Mouse (Mus musculus) forebrain, embryonic 16.5 days (tissue): ENCODE data around the gene Mindy1. TPM values are rescaled to one million over a fixed set of nuclear protein-coding genes. Genes with fewer than 3 reads are reported as not detected.
"Not testable (repeated sequence)": the region's sequence is repeated elsewhere in the genome, so short reads cannot be mapped to it uniquely, and the experiment has no call there.

ENCODE experiments used
- ATAC-seq: fragments of 200-750 bp; cut with Nextera tagmentation; 2 replicates; pipeline ENCODE4 v1.8.0; 2017; ENCODE audit warnings: mild to moderate bottlenecking, moderate library complexity
- H3K27ac ChIP-seq: fragments of 300-500 bp; sonication (generic); 2 replicates; pipeline ENCODE4 v1.5.1; 2014; ENCODE audit warnings: low read length, control low read depth
- H3K27me3 ChIP-seq: fragments of 300-500 bp; sonication (generic); replicated peaks from 2 replicates; pipeline ENCODE4 v1.6.1; 2014; ENCODE audit warnings: low read length; ENCODE audit not compliant: control insufficient read depth, insufficient read depth
- H3K36me3 ChIP-seq: fragments of 300-500 bp; sonication (generic); 2 replicates; pipeline ENCODE4 v1.6.1; 2014; ENCODE audit not compliant: control insufficient read depth, insufficient read depth
- H3K4me1 ChIP-seq: fragments of 300-500 bp; sonication (generic); replicated peaks from 2 replicates; pipeline ENCODE4 v1.6.1; 2014; ENCODE audit warnings: low read length; ENCODE audit not compliant: control insufficient read depth, insufficient read depth
- H3K4me2 ChIP-seq: fragments of 300-500 bp; sonication (generic); 2 replicates; pipeline ENCODE4 v1.6.1; 2014; ENCODE audit warnings: mild to moderate bottlenecking, low read length, control low read depth
- H3K4me3 ChIP-seq: fragments of 300-500 bp; sonication (generic); replicated peaks from 2 replicates; pipeline ENCODE4 v1.5.1; 2014; ENCODE audit warnings: mild to moderate bottlenecking, low read length, control low read depth
- H3K9ac ChIP-seq: fragments of 300-500 bp; sonication (generic); replicated peaks from 2 replicates; pipeline ENCODE4 v1.6.1; 2014; ENCODE audit warnings: low read depth, low read length, control low read depth
- H3K9me3 ChIP-seq: fragments of 300-500 bp; sonication (generic); 2 replicates; pipeline ENCODE4 v1.6.1; 2016; ENCODE audit warnings: low read length; ENCODE audit not compliant: control insufficient read depth
- WGBS: fragments of 180-500 bp; shearing (Covaris S2); extraction: QIAGEN DNeasy Blood & Tissue Kit; methylation state at CpG from one replicate; pipeline ENCODE4 v1.1.7; 2014; 5-methylcytosine and 5-hydroxymethylcytosine counted together
- polyA plus RNA-seq: library from polyadenylated mRNA; unstranded; fragments of >200 nt; fragmentation: Nextera tagmentation; extraction: Ambion mirVana; gene quantifications from 2 replicates; pipeline ENCODE4 v1.2.1, GENCODE M21; 2015

Mindy1 gene
- polyA plus RNA-seq, 1 experiment from 2014 or later = 44.3 TPM

GRCm38 (mm10) chr3:95324454-95325144 is 43.5 kb downstream of the Mindy1 start:
- 96% methylated on average over 6 of the region's 6 CpGs for WGBS
- ATAC-seq = no peak
- Histone ChIP-seq H3K9ac (no peak overlapping the region), H3K4me2 (no peak overlapping the region), H3K36me3 (peaks cover 39% of the 10 kb centered on the region), H3K27me3 (no peaks in the 10 kb centered on the region), H3K9me3 (no peaks in the 10 kb centered on the region), H3K4me1 (no peaks in the 10 kb centered on the region), H3K4me3 (no peak overlapping the region), H3K27ac (no peak overlapping the region)

DNA sequence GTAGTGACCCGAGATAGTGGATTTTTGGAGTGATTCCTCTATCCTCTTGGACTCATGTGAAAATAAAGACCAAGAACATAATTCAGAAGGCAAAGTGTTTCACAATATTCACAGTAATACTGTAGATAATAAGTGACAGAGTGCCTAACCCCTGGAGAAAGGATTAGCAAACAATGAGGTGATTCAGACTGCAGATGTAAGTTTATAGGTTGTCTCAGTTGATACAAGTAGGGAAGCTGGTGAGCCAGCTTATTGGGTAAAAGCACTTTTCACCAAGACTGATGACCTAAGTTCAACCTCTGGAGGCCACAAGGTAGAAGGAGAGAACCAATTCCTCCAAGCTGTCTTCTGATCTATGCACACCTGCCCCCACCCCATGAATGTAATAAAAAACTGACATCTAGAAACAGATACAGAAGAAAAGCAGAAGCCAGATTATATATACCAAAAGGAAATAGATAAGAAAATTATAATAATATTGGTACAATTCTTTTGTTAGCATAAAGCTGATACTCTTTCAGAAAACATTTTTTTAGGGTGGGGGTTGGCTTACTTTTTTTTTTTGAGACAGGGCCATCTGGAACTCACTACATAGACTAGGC is 47.8 kb downstream of the Mindy1 start:
- no peaks in the 10 kb centered on the region for H3K9me3 ChIP-seq
- H3K4me3 ChIP-seq = no peak overlapping the region
- no peak overlapping the region for H3K9ac ChIP-seq
- H3K36me3 ChIP-seq = peaks cover 34% of the 10 kb centered on the region
- no peak overlapping the region for H3K4me2 ChIP-seq
- 97% methylated on average over 1 of the region's 1 CpGs for WGBS
- H3K27me3 ChIP-seq = no peaks in the 10 kb centered on the region
- no peak overlapping the region for H3K27ac ChIP-seq
- H3K4me1 ChIP-seq = no peaks in the 10 kb centered on the region
- ATAC-seq = no peak

DNA sequence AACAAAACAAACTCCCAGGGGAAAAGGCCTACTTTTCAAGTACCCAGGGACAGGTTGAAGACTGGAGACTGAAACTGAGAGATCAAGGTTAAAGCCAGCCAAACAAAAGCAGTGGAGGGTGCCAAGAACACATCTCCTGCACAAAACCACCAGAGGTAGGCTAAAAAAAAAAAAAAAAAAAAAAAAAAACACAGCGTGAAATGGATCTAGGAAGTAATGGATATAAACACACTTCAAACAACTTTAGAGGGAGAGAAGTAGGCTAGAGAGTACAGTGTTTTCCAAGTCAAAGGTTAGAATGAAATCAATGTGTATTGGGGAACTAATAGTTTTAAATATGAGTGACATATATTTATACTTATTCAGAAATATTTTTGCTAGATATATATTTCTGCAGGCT is 50.4 kb downstream of the Mindy1 start:
- Histone ChIP-seq H3K9ac (no peak overlapping the region), H3K4me3 (no peak overlapping the region), H3K4me2 (no peak overlapping the region), H3K9me3 (no peaks in the 10 kb centered on the region), H3K27ac (no peak overlapping the region), H3K27me3 (no peaks in the 10 kb centered on the region), H3K36me3 (peaks cover 26% of the 10 kb centered on the region), H3K4me1 (no peaks in the 10 kb centered on the region)
- 80% methylated on average over 1 of the region's 1 CpGs for WGBS
- ATAC-seq = no peak

GRCm38 (mm10) chr3:95337345-95337744 is 56.2 kb downstream of the Mindy1 start:
- H3K4me1 ChIP-seq = no peaks in the 10 kb centered on the region
- ATAC-seq = no peak
- no peak overlapping the region for H3K4me2 ChIP-seq
- H3K4me3 ChIP-seq = no peak overlapping the region
- H3K27me3 ChIP-seq = no peaks in the 10 kb centered on the region
- no peak overlapping the region for H3K27ac ChIP-seq
- 98% methylated on average over 4 of the region's 4 CpGs for WGBS
- H3K9ac ChIP-seq = no peak overlapping the region
- no peaks in the 10 kb centered on the region for H3K9me3 ChIP-seq
- peaks cover 67% of the 10 kb centered on the region for H3K36me3 ChIP-seq

- Histone ChIP-seq H3K9me3 (no peaks in the 10 kb centered on the region), H3K27ac (no peak overlapping the region), H3K4me1 (no peaks in the 10 kb centered on the region), H3K4me3 (no peak overlapping the region), H3K36me3 (peaks cover 63% of the 10 kb centered on the region), H3K27me3 (no peaks in the 10 kb centered on the region), H3K4me2 (no peak overlapping the region), H3K9ac (no peak overlapping the region)
- no peak for ATAC-seq
- WGBS = 91% methylated on average over 4 of the region's 4 CpGs
Measured at GRCm38 (mm10) chr3:95338251-95338650, 57.1 kb downstream of the Mindy1 start.

- H3K4me2 ChIP-seq, ATAC-seq, H3K27me3 ChIP-seq, H3K9me3 ChIP-seq, H3K4me1 ChIP-seq, H3K27ac ChIP-seq, H3K4me3 ChIP-seq, H3K9ac ChIP-seq: not testable (repeated sequence)
- WGBS = 95% methylated on average over 9 of the region's 9 CpGs
- H3K36me3 ChIP-seq = peaks cover 59% of the 10 kb centered on the region
Measured at GRCm38 (mm10) chr3:95343356-95344000, 62.3 kb downstream of the Mindy1 start.

Other genes starting within 250 kb of the Mindy1 start
- 286 and 291 TPM in 2 replicates for gene Psmd4, start 238.7 kb upstream of the Mindy1 start, polyA plus RNA-seq
- gene Pip5k1a, start 174.4 kb upstream of the Mindy1 start, polyA plus RNA-seq = 20.3 and 21.7 TPM in 2 replicates
- 230 and 233 TPM in 2 replicates for gene Vps72, start 170.3 kb upstream of the Mindy1 start, polyA plus RNA-seq
- gene Tmod4, start 156.9 kb upstream of the Mindy1 start, polyA plus RNA-seq = 0.65 and 0.91 TPM in 2 replicates
- 90.1 and 93.1 TPM in 2 replicates for gene Scnm1, start 147.3 kb upstream of the Mindy1 start, polyA plus RNA-seq
- gene Lysmd1, start 147.3 kb upstream of the Mindy1 start, polyA plus RNA-seq = 41.9 and 46.6 TPM in 2 replicates
- gene Tnfaip8l2, start 139.0 kb upstream of the Mindy1 start, polyA plus RNA-seq = 2.1 and 2.5 TPM in 2 replicates
- gene Sema6c, start 120.9 kb upstream of the Mindy1 start, polyA plus RNA-seq = 21.4 and 22.6 TPM in 2 replicates
- 4.2 and 5.6 TPM in 2 replicates for gene Gabpb2, start 63.4 kb upstream of the Mindy1 start, polyA plus RNA-seq
- 72.9 and 79.3 TPM in 2 replicates for gene Cdc42se1, start 52.6 kb upstream of the Mindy1 start, polyA plus RNA-seq
- gene Mllt11, start 49.2 kb upstream of the Mindy1 start, polyA plus RNA-seq = 263 and 264 TPM in 2 replicates
- gene Gm128, start 39.7 kb upstream of the Mindy1 start, polyA plus RNA-seq = 0.27 TPM in 1 of 2 replicates, not detected in the other
- 0.23 TPM in 1 of 2 replicates, not detected in the other for gene Bnipl, start 30.2 kb upstream of the Mindy1 start, polyA plus RNA-seq
- 45.8 and 55.6 TPM in 2 replicates for gene Prune1, start 731 bp downstream of the Mindy1 start, polyA plus RNA-seq
- gene Anxa9, start 25.8 kb downstream of the Mindy1 start, polyA plus RNA-seq = 0.51 and 0.86 TPM in 2 replicates
- gene Cers2, start 33.4 kb downstream of the Mindy1 start, polyA plus RNA-seq = 104 and 108 TPM in 2 replicates
- 52.6 and 53.9 TPM in 2 replicates for gene Setdb1, start 75.9 kb downstream of the Mindy1 start, polyA plus RNA-seq
- gene 4930558C23Rik, start 121.5 kb downstream of the Mindy1 start, polyA plus RNA-seq = not detected in 2 replicates
- gene Arnt, start 153.0 kb downstream of the Mindy1 start, polyA plus RNA-seq = 25.3 and 25.5 TPM in 2 replicates
- 3.2 and 8.4 TPM in 2 replicates for gene Ctsk, start 217.9 kb downstream of the Mindy1 start, polyA plus RNA-seq
- 11.0 and 11.1 TPM in 2 replicates for gene Ctss, start 245.4 kb downstream of the Mindy1 start, polyA plus RNA-seq